Mouse (Mus musculus) adrenal gland, adult 8-10 months (tissue): ENCODE measurements around the gene Grid1. TPM values are rescaled to one million over a fixed set of nuclear protein-coding genes. Genes with fewer than 3 reads are reported as not detected.

Source experiments
- DNase-seq: peaks from one replicate; pipeline ENCODE4 v3.0.0; 2022
- total RNA-seq, 4 experiments: library from RNA; stranded (reverse); gene quantifications; 2 replicates each; pipeline ENCODE4 v1.2.4; 2022

The Grid1 gene
- total RNA-seq, 4 experiments from 2014 or later = 1.3 to 1.7 (median 1.4) TPM

GRCm38 (mm10) chr14:35120089-35120488, 300.2 kb downstream of the Grid1 start:
- no peak for DNase-seq

- DNase-seq = no peak
These were observed 301.0 kb downstream of the Grid1 start for GRCm38 (mm10) chr14:35120905-35121304.

- no peak for DNase-seq
These were observed 302.2 kb downstream of the Grid1 start for GRCm38 (mm10) chr14:35122111-35122510.

- DNase-seq = no peak
These were observed 303.5 kb downstream of the Grid1 start for GRCm38 (mm10) chr14:35123260-35123875.

GRCm38 (mm10) chr14:35127616-35128015, 307.7 kb downstream of the Grid1 start:
- DNase-seq = no peak

GRCm38 (mm10) chr14:35135056-35135455, 315.1 kb downstream of the Grid1 start:
- DNase-seq = no peak

GRCm38 (mm10) chr14:35138069-35138468, 318.2 kb downstream of the Grid1 start:
- no peak for DNase-seq

GRCm38 (mm10) chr14:35139824-35140223, 319.9 kb downstream of the Grid1 start:
- no peak for DNase-seq

- no peak for DNase-seq
These were observed 332.5 kb downstream of the Grid1 start for GRCm38 (mm10) chr14:35152450-35152849.

GRCm38 (mm10) chr14:35153701-35154277, 333.9 kb downstream of the Grid1 start:
- DNase-seq = no peak

GRCm38 (mm10) chr14:35154364-35154763, 334.5 kb downstream of the Grid1 start:
- DNase-seq = no peak

GRCm38 (mm10) chr14:35157069-35157655, 337.3 kb downstream of the Grid1 start:
- DNase-seq = no peak

GRCm38 (mm10) chr14:35159296-35159695, 339.4 kb downstream of the Grid1 start:
- no peak for DNase-seq

- no peak for DNase-seq
These were observed 347.5 kb downstream of the Grid1 start for GRCm38 (mm10) chr14:35167451-35167850.

GRCm38 (mm10) chr14:35173861-35174260, 354.0 kb downstream of the Grid1 start:
- no peak for DNase-seq

GRCm38 (mm10) chr14:35176021-35176420, 356.1 kb downstream of the Grid1 start:
- no peak for DNase-seq

GRCm38 (mm10) chr14:35179076-35179475, 359.2 kb downstream of the Grid1 start:
- DNase-seq = peak; percentile 49

GRCm38 (mm10) chr14:35185399-35185798, 365.5 kb downstream of the Grid1 start:
- no peak for DNase-seq

GRCm38 (mm10) chr14:35192256-35192655, 372.3 kb downstream of the Grid1 start:
- no peak for DNase-seq

- no peak for DNase-seq
These were observed 377.5 kb downstream of the Grid1 start for GRCm38 (mm10) chr14:35197371-35197770.

- no peak for DNase-seq
These were observed 378.5 kb downstream of the Grid1 start for GRCm38 (mm10) chr14:35198447-35198846.

- no peak for DNase-seq
These were observed 379.0 kb downstream of the Grid1 start for GRCm38 (mm10) chr14:35198899-35199298.

- no peak for DNase-seq
These were observed 389.5 kb downstream of the Grid1 start for GRCm38 (mm10) chr14:35209444-35209843.

GRCm38 (mm10) chr14:35219021-35219420, 399.1 kb downstream of the Grid1 start:
- peak; percentile 35 for DNase-seq
